Mouse (Mus musculus): ENCODE measurements around the gene Gm9803. TPM values are rescaled to one million over a fixed set of nuclear protein-coding genes. Genes with fewer than 3 reads are reported as not detected.

The Gm9803 gene
- polyA plus RNA-seq, 1 experiment, result 112 TPM

DNA sequence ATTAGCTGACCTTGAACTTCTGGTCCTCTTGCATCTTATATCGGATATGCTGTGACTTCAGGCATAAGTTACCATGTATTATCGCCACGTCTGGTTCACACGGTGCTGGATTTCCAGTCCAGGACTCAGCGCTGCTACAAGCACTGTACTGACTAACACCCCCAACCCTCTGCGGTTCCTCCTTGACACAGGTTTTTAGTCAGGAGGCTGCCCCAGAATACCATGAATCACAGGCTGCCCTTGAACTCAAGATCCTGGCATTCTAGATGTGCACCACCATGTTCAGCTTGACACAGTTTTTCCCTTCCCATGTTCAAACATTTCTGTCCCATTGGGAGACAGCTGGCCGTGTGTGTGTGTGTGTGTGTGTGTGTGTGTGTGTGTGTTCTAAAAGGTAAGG lies 34.7 kb upstream of the Gm9803 start:
- no peak overlapping the region for H3K27ac ChIP-seq (ENCODE audit: insufficient read depth, low read depth, low read length)
- H3K27me3 ChIP-seq (ENCODE audit: control insufficient read depth, insufficient read depth, low read length), result no peaks in the 10 kb centered on the region
- TF ChIP-seq CTCF (IDR thresholded peaks at IDR 0.05; ENCODE audit: extremely low read depth, insufficient read length, insufficient replicate concordance, low read depth, low read length), result no peak
- H3K36me3 ChIP-seq (ENCODE audit: control insufficient read depth, insufficient read depth, low read length), result no peaks in the 10 kb centered on the region
- WGBS, result 92% methylated on average over 7 of the region's 7 CpGs
- H3K4me1 ChIP-seq (ENCODE audit: control insufficient read depth, insufficient read depth, insufficient read length, low read length), result peaks cover 14% of the 10 kb centered on the region
- no peak overlapping the region for H3K4me3 ChIP-seq (ENCODE audit: low read depth, low read length)

DNA sequence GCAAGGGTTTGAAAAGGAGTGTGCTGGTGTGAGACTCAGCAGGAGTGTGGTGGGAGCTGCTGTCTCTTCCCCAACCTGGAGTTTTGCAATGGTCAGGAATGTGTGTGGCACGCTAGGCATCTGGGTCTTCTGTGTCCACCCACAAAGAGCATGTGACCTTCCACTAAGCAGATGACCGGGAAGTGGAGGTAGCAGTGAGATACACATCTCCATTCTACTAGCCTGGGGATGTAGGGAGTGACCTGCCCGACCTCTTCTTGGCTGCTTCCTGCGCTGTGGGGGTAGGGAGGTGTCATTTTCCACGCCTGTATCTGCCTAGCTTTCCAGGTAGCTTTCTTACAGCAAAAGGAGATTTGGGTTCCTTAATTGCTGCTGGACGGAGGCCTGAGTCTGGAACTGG lies 34.3 kb upstream of the Gm9803 start:
- no peak overlapping the region for H3K27ac ChIP-seq (ENCODE audit: insufficient read depth, low read depth, low read length)
- H3K4me3 ChIP-seq (ENCODE audit: low read depth, low read length), result no peak overlapping the region
- peaks cover 14% of the 10 kb centered on the region for H3K4me1 ChIP-seq (ENCODE audit: control insufficient read depth, insufficient read depth, insufficient read length, low read length)
- no peaks in the 10 kb centered on the region for H3K36me3 ChIP-seq (ENCODE audit: control insufficient read depth, insufficient read depth, low read length)
- TF ChIP-seq CTCF (IDR thresholded peaks at IDR 0.05; ENCODE audit: extremely low read depth, insufficient read length, insufficient replicate concordance, low read depth, low read length), result no peak
- no peak for TF ChIP-seq POLR2A (IDR thresholded peaks at IDR 0.05; ENCODE audit: low read depth, low read length)
- no peaks in the 10 kb centered on the region for H3K27me3 ChIP-seq (ENCODE audit: control insufficient read depth, insufficient read depth, low read length)
- whole genome bisulfite sequencing, result 60% methylated on average over 6 of the region's 6 CpGs

DNA sequence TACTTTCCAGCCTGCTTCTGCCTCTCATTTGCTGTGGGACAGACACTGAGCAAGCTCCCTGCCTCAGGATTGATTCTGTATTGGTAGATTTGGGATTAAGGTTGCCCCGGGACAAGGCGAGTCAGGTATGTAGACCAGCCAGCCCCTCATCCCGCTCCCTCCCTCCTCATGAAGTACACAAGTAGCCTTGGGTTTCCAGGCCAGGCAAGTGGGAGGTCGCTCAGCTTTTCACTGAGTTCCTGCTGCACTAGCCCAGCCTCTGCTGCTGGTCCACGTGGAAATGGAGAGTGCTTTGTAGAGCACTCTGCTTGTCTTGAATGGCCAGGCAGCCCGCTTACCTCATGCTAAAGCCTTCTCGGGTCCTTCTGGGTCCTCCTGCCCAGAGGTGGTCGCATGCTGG lies 33.9 kb upstream of the Gm9803 start:
- H3K36me3 ChIP-seq (ENCODE audit: control insufficient read depth, insufficient read depth, low read length), result 0 out of 2 replicates have a peak, but pooled peaks cover 1% of the 10 kb centered on the region
- no peak for TF ChIP-seq CTCF (IDR thresholded peaks at IDR 0.05; ENCODE audit: extremely low read depth, insufficient read length, insufficient replicate concordance, low read depth, low read length)
- H3K4me1 ChIP-seq (ENCODE audit: control insufficient read depth, insufficient read depth, insufficient read length, low read length), result peaks cover 14% of the 10 kb centered on the region
- H3K27ac ChIP-seq (ENCODE audit: insufficient read depth, low read depth, low read length), result no peak overlapping the region
- 81% methylated on average over 8 of the region's 8 CpGs for WGBS
- H3K27me3 ChIP-seq (ENCODE audit: control insufficient read depth, insufficient read depth, low read length), result no peaks in the 10 kb centered on the region
- no peak overlapping the region for H3K4me3 ChIP-seq (ENCODE audit: low read depth, low read length)

DNA sequence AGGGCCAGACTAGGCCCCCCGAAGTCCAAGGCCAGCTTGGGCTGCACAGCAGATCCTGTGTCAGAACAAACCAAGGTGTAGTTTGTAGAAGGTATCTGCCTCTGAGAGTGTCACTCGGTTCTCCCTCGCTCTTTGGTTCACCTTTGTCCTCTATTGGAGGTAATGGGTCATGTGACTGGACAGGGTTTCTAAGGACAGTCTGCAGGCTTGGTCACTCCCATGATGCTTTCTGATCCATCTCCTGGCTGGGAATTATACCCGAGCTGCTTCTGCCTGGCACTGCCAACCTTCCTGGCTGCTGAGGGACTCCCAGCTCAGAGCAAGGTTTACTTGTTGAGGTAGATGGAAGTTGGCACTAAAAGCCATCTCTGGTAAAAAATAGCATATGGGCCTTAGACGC lies 33.0 kb upstream of the Gm9803 start:
- no peaks in the 10 kb centered on the region for H3K27me3 ChIP-seq (ENCODE audit: control insufficient read depth, insufficient read depth, low read length)
- TF ChIP-seq POLR2A (IDR thresholded peaks at IDR 0.05; ENCODE audit: low read depth, low read length) (no peak), CTCF (IDR thresholded peaks at IDR 0.05; ENCODE audit: extremely low read depth, insufficient read length, insufficient replicate concordance, low read depth, low read length) (no peak)
- WGBS, result 38% methylated on average over 5 of the region's 5 CpGs
- peaks cover 1% of the 10 kb centered on the region; the same call in 1 of the 2 replicates for H3K36me3 ChIP-seq (ENCODE audit: control insufficient read depth, insufficient read depth, low read length)
- no peak overlapping the region for H3K4me3 ChIP-seq (ENCODE audit: low read depth, low read length)
- peak overlapping the region; percentile 77 for H3K27ac ChIP-seq (ENCODE audit: insufficient read depth, low read depth, low read length)
- H3K4me1 ChIP-seq (ENCODE audit: control insufficient read depth, insufficient read depth, insufficient read length, low read length), result peaks cover 14% of the 10 kb centered on the region

DNA sequence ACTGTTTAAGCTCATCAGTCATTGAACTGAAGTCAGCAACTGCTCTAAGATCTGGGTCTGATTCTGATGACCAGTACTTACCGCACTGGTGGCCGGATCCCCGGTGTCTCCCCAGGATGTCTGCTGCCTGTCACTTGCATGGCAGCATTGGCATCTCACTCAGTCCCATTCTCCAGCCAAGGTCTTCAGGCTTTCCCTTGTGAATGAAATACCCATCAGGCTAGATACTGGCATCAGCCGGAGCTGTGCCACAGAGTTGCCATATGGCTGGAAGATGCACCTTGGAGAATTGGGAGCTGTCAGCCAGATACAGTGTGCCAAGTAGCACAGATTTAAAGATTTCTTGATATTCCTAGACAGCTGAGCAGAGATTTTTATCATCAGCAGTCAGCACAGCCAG lies 21.3 kb upstream of the Gm9803 start:
- no peaks in the 10 kb centered on the region for H3K4me1 ChIP-seq (ENCODE audit: control insufficient read depth, insufficient read depth, insufficient read length, low read length)
- no peak for TF ChIP-seq CTCF (IDR thresholded peaks at IDR 0.05; ENCODE audit: extremely low read depth, insufficient read length, insufficient replicate concordance, low read depth, low read length)
- no peak for TF ChIP-seq POLR2A (IDR thresholded peaks at IDR 0.05; ENCODE audit: low read depth, low read length)
- WGBS, result 98% methylated on average over 4 of the region's 4 CpGs
- H3K27me3 ChIP-seq (ENCODE audit: control insufficient read depth, insufficient read depth, low read length), result no peaks in the 10 kb centered on the region
- no peaks in the 10 kb centered on the region for H3K36me3 ChIP-seq (ENCODE audit: control insufficient read depth, insufficient read depth, low read length)
- H3K4me3 ChIP-seq (ENCODE audit: low read depth, low read length), result no peak overlapping the region
- no peak overlapping the region for H3K27ac ChIP-seq (ENCODE audit: insufficient read depth, low read depth, low read length)

DNA sequence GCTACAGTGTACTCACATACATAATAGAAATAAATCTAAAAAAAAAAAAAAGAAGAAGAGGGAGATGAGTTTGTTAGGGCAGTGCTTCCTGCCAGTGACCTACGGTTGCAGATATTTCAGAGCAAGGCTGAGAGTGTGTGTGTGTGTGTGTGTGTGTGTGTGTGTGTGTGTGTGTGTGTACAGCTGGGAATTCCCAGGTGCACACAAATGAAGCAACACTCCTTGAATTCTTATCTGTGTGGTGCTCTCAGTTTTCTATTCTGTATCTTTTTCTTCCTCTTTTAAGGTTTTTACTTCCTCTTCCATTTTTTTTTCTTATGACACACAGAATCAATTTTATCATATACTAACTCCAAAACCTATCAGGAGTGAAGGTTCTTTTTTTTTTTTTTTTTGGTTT lies 19.6 kb upstream of the Gm9803 start:
- no peaks in the 10 kb centered on the region for H3K36me3 ChIP-seq (ENCODE audit: control insufficient read depth, insufficient read depth, low read length)
- no peak overlapping the region for H3K4me3 ChIP-seq (ENCODE audit: low read depth, low read length)
- 71% methylated on average over 1 of the region's 1 CpGs for WGBS
- H3K4me1 ChIP-seq (ENCODE audit: control insufficient read depth, insufficient read depth, insufficient read length, low read length), result no peaks in the 10 kb centered on the region
- no peak for TF ChIP-seq POLR2A (IDR thresholded peaks at IDR 0.05; ENCODE audit: low read depth, low read length)
- no peak for TF ChIP-seq CTCF (IDR thresholded peaks at IDR 0.05; ENCODE audit: extremely low read depth, insufficient read length, insufficient replicate concordance, low read depth, low read length)
- H3K27ac ChIP-seq (ENCODE audit: insufficient read depth, low read depth, low read length), result no peak overlapping the region
- no peaks in the 10 kb centered on the region for H3K27me3 ChIP-seq (ENCODE audit: control insufficient read depth, insufficient read depth, low read length)

DNA sequence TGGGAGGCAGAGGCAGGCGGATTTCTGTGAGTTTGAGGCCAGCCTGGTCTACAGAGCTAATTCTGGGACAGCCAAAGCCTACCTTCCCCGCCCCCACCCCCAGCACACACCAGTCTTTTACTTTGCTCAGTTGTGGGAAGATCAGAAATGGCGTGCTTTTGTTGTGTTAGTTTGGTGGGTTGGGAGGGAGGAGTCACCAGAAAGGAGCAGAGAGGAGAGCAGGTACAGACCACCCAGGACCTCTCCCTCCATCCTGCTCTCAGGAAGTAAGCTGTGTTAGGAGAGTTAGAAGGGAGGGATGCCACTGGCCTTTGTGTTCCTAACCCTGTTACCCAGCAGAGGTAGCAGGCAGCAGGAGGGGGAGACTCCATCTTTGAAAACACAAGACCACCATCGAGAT lies 16.8 kb upstream of the Gm9803 start:
- no peaks in the 10 kb centered on the region for H3K4me1 ChIP-seq (ENCODE audit: control insufficient read depth, insufficient read depth, insufficient read length, low read length)
- TF ChIP-seq POLR2A (IDR thresholded peaks at IDR 0.05; ENCODE audit: low read depth, low read length), result no peak
- no peak for TF ChIP-seq CTCF (IDR thresholded peaks at IDR 0.05; ENCODE audit: extremely low read depth, insufficient read length, insufficient replicate concordance, low read depth, low read length)
- no peak overlapping the region for H3K27ac ChIP-seq (ENCODE audit: insufficient read depth, low read depth, low read length)
- H3K27me3 ChIP-seq (ENCODE audit: control insufficient read depth, insufficient read depth, low read length), result no peaks in the 10 kb centered on the region
- WGBS, result 77% methylated on average over 4 of the region's 4 CpGs
- no peak overlapping the region for H3K4me3 ChIP-seq (ENCODE audit: low read depth, low read length)
- H3K36me3 ChIP-seq (ENCODE audit: control insufficient read depth, insufficient read depth, low read length), result peaks cover 14% of the 10 kb centered on the region

DNA sequence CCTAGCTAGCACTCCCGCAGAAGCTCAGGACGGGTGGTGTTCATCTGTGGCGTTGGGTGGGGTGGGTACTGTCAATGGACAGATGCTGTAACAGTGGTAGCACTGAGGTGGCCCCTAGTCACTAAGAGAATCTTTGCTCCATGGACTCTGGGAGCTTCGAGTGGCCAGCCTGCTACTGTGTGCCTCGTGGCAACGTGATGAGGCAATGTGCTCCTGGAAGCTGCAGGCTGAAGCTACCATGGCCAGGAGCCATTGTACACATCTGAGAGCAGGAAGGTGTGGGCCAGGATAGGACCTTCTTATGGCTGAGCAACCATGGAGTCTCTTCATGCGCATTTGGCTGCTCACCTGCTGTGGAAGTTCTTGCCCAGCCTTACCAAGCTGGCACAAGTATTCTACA lies 14.7 kb upstream of the Gm9803 start:
- Histone ChIP-seq H3K27me3 (ENCODE audit: control insufficient read depth, insufficient read depth, low read length) (no peaks in the 10 kb centered on the region), H3K36me3 (ENCODE audit: control insufficient read depth, insufficient read depth, low read length) (peaks cover 14% of the 10 kb centered on the region), H3K27ac (ENCODE audit: insufficient read depth, low read depth, low read length) (no peak overlapping the region), H3K4me1 (ENCODE audit: control insufficient read depth, insufficient read depth, insufficient read length, low read length) (no peaks in the 10 kb centered on the region), H3K4me3 (ENCODE audit: low read depth, low read length) (no peak overlapping the region)
- 93% methylated on average over 7 of the region's 7 CpGs for WGBS
- TF ChIP-seq CTCF (IDR thresholded peaks at IDR 0.05; ENCODE audit: extremely low read depth, insufficient read length, insufficient replicate concordance, low read depth, low read length) (no peak), POLR2A (IDR thresholded peaks at IDR 0.05; ENCODE audit: low read depth, low read length) (no peak)
